Mouse (Mus musculus) cerebellum, adult 2 months (tissue): ENCODE measurements around the gene Agbl4.

Experiments used
- CTCF ChIP-seq: fragments of 200-500 bp; IDR thresholded peaks from 2 replicates; pipeline ENCODE4 v1.5.1; 2011; ENCODE audit warnings: low read depth, mild to moderate bottlenecking, control low read depth, low read length, moderate library complexity, borderline replicate concordance; ENCODE audit not compliant: insufficient read depth
- POLR2A ChIP-seq: fragments of 200-500 bp; IDR thresholded peaks from 2 replicates; pipeline ENCODE4 v1.6.1; 2011; ENCODE audit warnings: low read length, control low read depth, borderline replicate concordance; ENCODE audit not compliant: insufficient read depth

DNA sequence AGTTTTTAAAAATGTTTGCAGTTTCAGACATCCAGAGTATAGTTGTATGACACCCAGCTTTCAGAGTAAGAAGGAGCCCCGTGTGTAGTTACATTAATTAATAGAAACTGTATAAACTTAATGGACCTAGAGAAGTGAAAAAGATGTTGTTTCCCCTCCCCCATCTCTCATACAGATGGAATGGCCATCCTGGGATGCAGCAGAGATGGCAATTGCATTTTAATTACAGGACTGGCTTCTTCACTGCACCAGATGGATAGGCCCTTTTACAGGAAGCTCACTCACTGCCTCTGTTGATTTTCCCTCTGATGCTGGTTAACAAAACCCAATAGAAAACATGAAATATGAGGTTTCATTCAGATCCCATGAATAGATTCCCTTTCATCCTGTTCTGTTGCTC lies 337.7 kb downstream of the Agbl4 start:
- TF ChIP-seq CTCF: no peak
- no peak for TF ChIP-seq POLR2A
